Mouse (Mus musculus): ENCODE results near the gene Tmem238. TPM values are rescaled to one million over a fixed set of nuclear protein-coding genes. Genes with fewer than 3 reads are reported as not detected.

Gene Tmem238
- total RNA-seq (2023): 1 to 10 TPM; 1.4 to 2.7 TPM

DNA sequence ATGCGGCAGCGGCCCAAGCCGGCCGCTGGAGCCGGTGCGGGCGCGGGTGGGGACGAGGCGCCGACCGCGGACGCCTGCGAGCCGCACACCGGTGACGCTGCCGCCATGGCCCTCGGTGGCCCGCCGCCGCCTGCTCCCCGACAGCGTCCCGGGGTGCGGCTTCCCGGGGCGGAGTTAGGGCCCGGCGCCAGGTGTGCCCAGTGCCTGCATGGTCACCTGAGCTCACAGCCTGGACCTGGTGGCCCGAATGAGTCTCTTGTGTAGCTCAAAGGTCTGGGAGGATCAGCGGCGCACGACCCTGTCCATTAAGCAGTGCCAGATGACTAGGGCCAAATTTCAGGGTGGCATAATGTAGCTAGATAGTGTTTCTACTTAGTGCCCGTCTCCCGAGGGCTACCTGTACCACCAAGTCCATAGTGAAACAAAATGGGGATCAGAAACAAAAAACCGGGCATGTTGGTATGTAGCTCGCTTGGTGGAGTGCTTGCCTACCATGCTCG lies at the start of gene Tmem238:
Gene Tmem238, minus strand, starts transcription at position 221 of the 500 bp plus-strand sequence.

DNA sequence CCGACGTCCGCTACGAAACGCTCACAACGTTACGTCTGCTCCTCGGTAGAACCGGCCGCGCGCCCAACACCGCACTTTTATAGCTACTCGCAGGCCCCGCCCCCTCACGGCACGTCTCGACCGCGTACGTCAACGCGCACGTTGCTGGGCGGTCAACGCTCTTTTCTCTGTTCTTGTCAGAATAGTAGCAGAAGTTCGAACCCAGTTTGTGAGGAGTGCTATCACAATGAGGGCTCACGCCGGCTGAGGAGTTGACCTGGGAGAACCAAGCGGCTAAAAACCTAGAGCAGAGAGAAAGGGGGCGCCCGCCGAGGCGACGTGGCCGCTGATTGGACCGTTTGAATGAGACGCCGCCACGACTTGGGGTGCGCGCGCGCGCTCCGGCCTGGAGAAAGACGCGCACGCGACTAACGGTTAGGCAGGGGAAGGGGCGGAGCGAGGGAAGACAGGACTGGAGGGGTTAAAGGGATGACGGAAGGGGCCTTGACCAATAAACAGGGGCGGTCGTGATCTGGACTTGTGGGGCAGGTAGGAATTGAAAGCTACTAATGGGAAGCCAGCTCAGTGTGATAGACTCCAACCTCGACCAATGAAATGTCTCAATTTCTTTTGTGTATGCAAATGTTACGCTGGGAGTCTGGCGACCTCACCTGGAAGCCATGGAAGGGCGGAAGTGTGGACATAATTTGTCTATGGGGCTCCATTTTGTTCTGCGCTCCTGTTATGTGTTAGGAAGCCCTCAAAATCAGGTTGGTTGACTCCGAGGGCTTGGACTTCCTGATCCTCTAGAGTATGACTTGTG lies 23.0 kb upstream of the Tmem238 start, which contains the start of gene Ube2s:
Gene Ube2s, minus strand, starts transcription at position 288 of the 802 bp plus-strand sequence.

DNA sequence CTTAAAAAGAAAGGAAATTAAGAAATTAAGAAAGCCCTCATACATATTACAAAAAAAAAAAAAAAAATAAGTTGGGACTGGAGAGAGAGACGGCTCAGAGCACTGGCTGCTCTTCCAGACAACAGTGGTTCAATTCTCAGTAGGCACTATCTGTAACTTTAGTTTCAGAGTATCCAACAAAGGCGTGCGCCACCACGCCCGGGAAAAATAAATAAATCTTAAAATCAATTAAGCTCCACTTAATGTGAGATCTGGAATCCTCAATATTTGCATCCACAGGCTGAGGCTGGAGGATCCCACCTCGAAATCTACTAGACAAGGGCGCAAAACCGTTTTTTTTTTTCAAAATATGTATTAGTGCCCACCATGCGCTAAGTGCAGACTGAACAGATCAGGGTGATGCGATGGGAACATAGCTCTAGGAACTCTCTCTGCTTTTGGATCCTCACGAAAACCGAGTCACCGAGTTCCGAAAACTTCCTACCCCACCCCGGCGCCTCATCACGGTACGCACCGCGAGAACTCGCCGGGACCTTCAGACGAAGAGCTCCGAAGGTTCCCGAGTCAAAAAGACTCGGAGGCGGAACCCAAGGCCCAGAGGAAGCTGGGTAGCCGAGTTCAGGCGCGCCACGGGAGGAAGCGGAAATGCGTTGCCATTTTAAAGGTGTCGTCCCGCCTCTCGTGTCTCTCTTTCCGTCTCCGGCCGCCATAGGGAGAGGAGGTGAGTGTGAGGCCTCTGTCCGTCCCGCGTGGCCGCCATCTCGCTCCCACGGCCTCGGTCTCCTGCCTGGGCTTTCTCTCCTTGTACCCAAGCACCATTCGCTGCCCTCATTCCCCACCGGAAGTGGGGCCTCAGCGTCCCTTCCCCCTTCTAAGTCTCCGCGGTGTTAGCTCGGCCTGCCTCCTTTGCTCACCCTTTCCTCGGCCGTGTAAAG lies 3.1 kb upstream of the Tmem238 start, which contains the start of gene Rpl28:
Gene Rpl28, plus strand, starts transcription at position 597 of the 935 bp plus-strand sequence.

DNA sequence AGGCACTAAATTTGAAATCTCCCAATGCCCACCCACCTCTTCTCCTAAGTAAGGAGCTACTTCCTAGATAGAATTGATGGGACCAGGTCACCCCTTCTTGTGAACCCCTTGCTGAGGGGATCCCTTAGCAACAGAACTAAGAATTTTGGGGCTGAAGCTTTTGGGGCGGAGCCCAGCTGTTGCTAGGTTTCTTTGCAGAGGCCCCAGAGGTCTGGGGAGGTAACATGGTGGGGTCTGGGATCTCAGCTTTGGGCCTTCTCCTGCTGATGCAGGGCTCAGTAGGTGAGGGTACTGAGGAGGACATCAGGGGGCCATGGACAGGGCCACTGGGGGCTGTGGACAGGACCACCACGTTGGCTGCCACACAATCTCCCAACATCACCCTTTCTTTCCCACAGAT lies 6.7 kb downstream of the Tmem238 start, which contains the start of the genes Il11 and Tmem190:
Gene Il11, minus strand, starts transcription at position 101 of the 400 bp plus-strand sequence.
Gene Tmem190, plus strand, starts transcription at position 179 of the 400 bp plus-strand sequence.

DNA sequence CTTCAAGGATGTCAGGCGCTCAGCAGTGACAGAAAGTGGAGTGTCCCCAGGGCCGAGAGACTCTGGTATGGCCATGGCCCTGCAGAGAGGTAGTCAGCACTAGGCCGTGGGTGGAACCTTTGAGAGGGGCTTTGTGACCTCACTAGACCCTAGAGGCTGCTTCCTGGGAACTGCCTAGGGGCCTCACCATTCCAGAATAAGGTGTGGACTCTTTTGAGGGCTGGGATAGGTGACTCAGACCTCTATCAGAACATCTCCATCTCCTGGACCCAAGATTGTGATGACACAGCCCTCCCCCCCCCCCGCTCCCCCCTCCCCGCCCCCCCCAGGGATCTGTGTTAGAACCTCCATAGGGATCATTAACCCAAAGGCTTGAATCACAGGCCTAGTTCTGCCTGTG lies 18.3 kb downstream of the Tmem238 start, which contains the start of gene Fam71e2:
Gene Fam71e2, minus strand, starts transcription at position 101 of the 400 bp plus-strand sequence.

DNA sequence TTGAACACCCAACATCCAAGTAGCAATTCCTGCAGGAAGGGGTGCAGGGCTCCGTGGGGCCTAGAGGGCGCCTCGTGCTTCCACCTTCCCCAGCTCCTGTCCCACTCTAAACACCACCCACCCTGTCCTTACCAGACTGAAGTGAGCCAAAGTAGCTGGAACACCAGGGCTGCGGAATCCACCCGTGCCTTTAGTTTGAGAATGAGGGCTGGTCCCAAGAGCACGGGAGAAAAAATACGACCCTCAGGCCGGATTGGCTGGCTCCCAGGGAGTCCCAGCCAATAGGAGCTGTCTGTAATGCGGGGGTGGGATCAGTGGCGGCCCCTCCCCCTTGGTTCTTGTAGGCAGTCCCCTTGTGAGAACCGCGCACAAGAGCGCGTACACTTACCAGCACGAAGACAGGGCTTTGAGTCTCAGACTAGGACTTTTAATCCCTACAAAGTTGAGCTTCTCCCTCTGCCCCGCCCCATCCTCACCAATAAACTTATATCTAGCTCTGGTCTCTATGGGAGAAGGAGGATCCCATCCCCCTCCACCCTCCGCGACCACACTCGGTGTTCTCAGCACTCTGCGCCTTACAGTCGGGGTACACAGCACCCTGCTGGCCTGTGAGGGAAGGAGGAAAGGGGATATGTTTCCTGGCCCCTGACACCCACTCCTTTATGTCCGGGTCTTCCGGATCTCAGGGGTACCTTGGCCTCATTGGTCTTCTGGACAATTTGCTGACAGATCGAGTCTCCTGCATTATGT lies 36.5 kb downstream of the Tmem238 start, which contains the start of gene Cox6b2:
Gene Cox6b2, minus strand, starts transcription at position 274 of the 750 bp plus-strand sequence.

DNA sequence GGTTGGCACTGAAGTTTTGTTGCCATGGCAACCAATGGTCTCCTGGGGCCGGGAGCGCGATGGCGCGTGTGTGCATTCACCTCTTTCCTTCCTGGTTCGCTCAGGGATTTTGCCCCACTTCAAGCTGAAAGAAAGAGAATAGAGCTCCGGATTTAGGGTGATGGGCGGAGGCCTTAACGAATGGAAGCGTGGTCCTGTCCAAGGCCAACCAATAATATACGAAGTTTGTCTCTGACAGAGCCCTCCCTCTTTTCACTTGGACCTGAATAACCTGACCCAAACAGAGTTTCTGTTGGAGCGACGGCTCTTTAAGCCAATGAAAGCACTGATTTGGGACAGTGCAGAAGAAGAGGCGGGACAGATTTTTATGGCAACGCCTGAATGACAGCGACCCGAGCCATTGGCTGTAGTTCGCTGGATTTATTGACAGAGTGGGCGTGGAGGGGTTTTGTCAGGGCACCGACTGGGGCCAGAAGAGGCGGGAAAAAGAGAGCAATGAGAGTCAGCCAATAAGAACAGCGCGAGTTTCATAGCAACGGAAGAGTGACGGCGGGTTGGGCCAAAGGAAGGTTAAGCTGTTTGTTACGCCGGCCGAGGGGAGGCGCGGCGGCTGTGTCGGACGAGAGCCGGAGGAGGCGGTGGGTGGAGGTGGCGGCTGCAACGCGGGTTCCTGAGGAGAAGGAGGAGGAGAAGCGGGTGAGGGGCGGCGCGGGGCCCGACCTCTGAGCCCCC lies 49.7 kb downstream of the Tmem238 start, which contains the start of gene Kmt5c:
Gene Kmt5c, plus strand, starts transcription at position 572 of the 732 bp plus-strand sequence.

Other genes with a start within 250 kb of the Tmem238 start
- under 1 TPM in 1 of 2 experiments, not detected in 1; 0.83 TPM for gene Syt5, start 242.1 kb downstream of the Tmem238 start, total RNA-seq (2023)
- not detected for gene Ptprh, start 185.6 kb downstream of the Tmem238 start, total RNA-seq (2023)
- gene Tmem86b, start 158.2 kb downstream of the Tmem238 start, total RNA-seq (2023): 10 to 100 TPM; 56.1 to 82.6 TPM
- gene Ppp6r1, start 130.6 kb downstream of the Tmem238 start, total RNA-seq (2023): 100 to 1,000 TPM; 269 to 275 TPM
- gene Hspbp1, start 104.6 kb downstream of the Tmem238 start, total RNA-seq (2023): 10 to 100 TPM; 56.0 to 66.8 TPM
- gene Brsk1, start 99.1 kb downstream of the Tmem238 start, total RNA-seq (2023): not detected
- gene Tmem150b, start 64.4 kb downstream of the Tmem238 start, total RNA-seq (2023): under 1 TPM; 0.21 to 0.76 TPM
- 10 to 100 TPM; 66.9 to 85.4 TPM for gene Kmt5c, start 49.5 kb downstream of the Tmem238 start, total RNA-seq (2023)
- gene Cox6b2, start 36.6 kb downstream of the Tmem238 start, total RNA-seq (2023): 1 to 10 TPM; 2.1 to 4.0 TPM
- not detected for gene Fam71e2, start 18.4 kb downstream of the Tmem238 start, total RNA-seq (2023)
- gene Il11, start 6.8 kb downstream of the Tmem238 start, total RNA-seq (2023): not detected
- not detected for gene Tmem190, start 6.7 kb downstream of the Tmem238 start, total RNA-seq (2023)
- 1,000 to 10,000 TPM; 2,356 to 2,505 TPM for gene Rpl28, start 3.2 kb upstream of the Tmem238 start, total RNA-seq (2023)
- 100 to 1,000 TPM; 160 to 166 TPM for gene Ube2s, start 22.9 kb upstream of the Tmem238 start, total RNA-seq (2023)
- gene Shisa7, start 55.0 kb upstream of the Tmem238 start, total RNA-seq (2023): under 1 TPM; 0.23 to 0.36 TPM
- gene Isoc2b, start 80.6 kb upstream of the Tmem238 start, total RNA-seq (2023): 1 to 10 TPM; 4.1 to 4.2 TPM
- gene Isoc2a, start 87.5 kb upstream of the Tmem238 start, total RNA-seq (2023): 10 to 100 TPM; 10.4 to 13.5 TPM
- not detected for gene Gm36210, start 116.9 kb upstream of the Tmem238 start, total RNA-seq (2023)
- 10 to 100 TPM; 30.9 to 32.3 TPM for gene Zfp628, start 125.6 kb upstream of the Tmem238 start, total RNA-seq (2023)
- gene Nat14, start 132.4 kb upstream of the Tmem238 start, total RNA-seq (2023): 10 to 100 TPM; 10.5 to 10.7 TPM
- gene Ssc5d, start 136.1 kb upstream of the Tmem238 start, total RNA-seq (2023): 1 to 10 TPM in 1 of 2 experiments, under 1 TPM in 1; 0.73 to 1.3 TPM
- 1 to 10 TPM in 1 of 2 experiments, not detected in 1; 1.4 TPM for gene Sbk2, start 174.8 kb upstream of the Tmem238 start, total RNA-seq (2023)
- gene Sbk3, start 181.5 kb upstream of the Tmem238 start, total RNA-seq (2023): not detected
- 10 to 100 TPM; 33.7 to 35.1 TPM for gene Zfp579, start 206.5 kb upstream of the Tmem238 start, total RNA-seq (2023)
- 10 to 100 TPM; 16.2 to 17.2 TPM for gene Zfp524, start 224.8 kb upstream of the Tmem238 start, total RNA-seq (2023)
- 10 to 100 TPM; 49.3 to 54.1 TPM for gene Fiz1, start 225.0 kb upstream of the Tmem238 start, total RNA-seq (2023)
- gene Gm44973, start 225.8 kb upstream of the Tmem238 start, total RNA-seq (2023): not detected
- 10 to 100 TPM; 56.0 to 56.5 TPM for gene Zfp865, start 230.7 kb upstream of the Tmem238 start, total RNA-seq (2023)
- gene Ccdc106, start 230.9 kb upstream of the Tmem238 start, total RNA-seq (2023): 1 to 10 TPM in 1 of 2 experiments, not detected in 1; 1.2 TPM
- gene 4632433K11Rik, start 244.5 kb upstream of the Tmem238 start, total RNA-seq (2023): under 1 TPM in 1 of 2 experiments, not detected in 1; 0.55 TPM
- gene Zfp784, start 248.8 kb upstream of the Tmem238 start, total RNA-seq (2023): 1 to 10 TPM; 5.9 TPM